Mouse (Mus musculus) thymus, adult 18-20 months (tissue): ENCODE data around the gene Ano1.

Source experiments
- DNase-seq, 2 experiments: peaks; one replicate each; pipeline ENCODE4 v3.0.0; 2022; ENCODE audit warnings: mixed read lengths in 2 of 2

The Ano1 gene

DNA sequence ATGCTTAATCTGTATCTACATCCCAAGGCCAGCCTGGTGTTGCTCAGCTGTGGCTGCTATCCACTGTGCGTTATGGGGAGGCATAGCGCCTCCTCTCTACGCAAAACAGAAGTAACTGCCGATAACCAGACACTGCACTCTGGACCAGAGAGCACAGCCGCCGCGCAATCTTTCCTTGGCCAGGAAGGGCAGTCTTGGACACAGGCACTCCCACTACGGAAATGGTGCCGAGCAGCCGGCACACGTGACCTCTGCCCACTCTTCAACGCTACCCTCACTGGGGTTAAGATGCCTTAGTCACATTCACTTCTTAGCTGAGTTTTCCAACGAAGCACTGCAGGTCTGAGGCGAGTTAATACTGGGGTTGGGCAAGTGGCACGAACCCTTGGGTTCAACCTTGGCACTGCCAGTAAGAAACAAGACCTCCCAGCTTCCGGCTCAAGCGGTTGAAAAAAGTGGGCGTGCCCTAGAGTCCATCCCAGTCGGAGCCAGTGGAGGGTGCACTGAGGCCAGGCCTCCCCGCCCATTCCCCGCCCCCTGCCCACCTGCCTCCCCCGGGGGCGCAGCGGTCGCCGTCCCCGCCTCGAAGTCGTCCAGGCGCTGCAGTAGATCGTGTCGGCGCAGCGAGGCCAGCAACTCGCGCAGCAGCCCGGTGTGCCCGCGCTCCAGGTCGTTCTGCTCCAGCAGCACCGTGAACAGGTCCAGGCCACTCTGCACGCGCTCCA is 170.1 kb downstream of the Ano1 start:
- DNase-seq: peak; percentile 78 to 85

DNA sequence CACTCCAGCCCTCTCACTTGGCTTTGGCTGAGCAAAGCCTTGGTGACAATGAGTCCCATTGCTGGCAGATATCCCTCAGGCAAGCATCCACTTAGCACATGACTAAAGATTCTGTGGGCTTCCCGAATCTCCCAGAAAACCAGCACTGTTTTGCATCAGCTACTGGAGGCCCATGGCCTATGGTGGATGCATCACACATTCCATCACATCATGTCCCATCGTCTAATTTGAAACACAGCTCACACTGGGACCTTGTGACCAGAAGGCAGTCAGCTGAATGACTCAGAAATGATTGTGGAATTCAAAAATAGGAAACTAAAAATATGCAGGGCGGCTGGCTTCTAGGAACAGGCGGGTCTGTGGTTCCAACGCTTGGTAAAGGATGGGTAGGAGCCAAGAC is 173.9 kb downstream of the Ano1 start:
- no peak for DNase-seq

- DNase-seq: no peak
Observed at GRCm38 (mm10) chr7:144572234-144572633, 179.5 kb downstream of the Ano1 start.

DNA sequence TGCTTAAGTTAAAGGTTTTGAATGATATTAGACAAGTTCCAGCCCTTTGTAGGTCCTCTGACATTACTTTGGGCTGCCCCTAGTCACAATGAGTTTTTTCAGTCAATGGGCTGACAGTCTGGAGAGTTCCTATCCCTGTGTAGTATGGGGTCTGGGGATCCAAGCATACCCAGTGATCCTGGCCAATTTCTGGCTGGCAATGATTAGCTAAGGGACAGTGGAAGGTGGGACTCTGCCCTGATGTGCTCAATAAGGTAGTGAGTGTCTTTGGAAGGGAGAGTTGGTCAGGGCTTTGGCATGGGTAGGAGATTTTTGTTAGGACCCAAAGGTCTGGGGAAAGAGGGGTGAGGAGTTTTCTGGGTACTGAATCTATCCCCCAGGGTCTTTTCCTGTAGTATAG is 180.2 kb downstream of the Ano1 start:
- no peak for DNase-seq

GRCm38 (mm10) chr7:144569428-144569827 is 182.3 kb downstream of the Ano1 start:
- no peak for DNase-seq

GRCm38 (mm10) chr7:144568091-144568490 is 183.7 kb downstream of the Ano1 start:
- DNase-seq: no peak

DNA sequence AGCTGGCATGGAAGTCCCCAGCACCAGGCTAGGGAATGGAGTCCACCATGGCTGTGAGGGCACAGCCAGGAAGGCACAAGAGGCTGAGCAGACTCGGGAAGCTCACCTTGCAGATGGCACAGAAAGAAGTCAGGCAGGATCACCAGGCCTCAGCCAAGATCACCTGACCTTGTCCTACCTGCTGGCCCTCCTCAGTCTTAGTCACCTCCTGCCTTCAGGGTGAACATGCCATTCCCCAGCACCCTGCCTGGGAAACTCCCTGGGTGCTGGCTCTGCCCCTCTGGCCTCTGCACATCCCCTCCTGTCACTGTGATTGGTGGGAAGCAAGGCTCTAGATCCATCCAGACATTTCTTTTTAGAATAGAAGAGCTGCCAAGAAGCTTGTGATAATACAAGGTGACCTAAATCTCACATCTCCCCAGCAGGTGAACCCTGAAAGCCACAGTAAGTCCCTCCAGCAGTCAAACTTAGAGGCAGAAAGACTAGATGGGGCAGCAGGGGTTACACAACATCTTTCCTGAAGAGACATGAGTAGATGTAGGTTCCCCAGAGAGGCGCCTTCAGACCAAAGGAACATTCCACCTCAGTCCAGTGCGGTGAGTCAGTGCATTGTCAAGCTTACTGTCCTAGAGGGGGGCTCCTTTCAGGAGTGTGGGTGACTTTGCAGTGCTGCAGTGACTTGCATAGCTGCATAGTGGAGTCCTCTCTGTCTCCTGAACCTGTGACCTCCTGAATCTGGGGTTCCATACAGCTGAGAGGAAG is 184.7 kb downstream of the Ano1 start:
- no peak for DNase-seq

DNA sequence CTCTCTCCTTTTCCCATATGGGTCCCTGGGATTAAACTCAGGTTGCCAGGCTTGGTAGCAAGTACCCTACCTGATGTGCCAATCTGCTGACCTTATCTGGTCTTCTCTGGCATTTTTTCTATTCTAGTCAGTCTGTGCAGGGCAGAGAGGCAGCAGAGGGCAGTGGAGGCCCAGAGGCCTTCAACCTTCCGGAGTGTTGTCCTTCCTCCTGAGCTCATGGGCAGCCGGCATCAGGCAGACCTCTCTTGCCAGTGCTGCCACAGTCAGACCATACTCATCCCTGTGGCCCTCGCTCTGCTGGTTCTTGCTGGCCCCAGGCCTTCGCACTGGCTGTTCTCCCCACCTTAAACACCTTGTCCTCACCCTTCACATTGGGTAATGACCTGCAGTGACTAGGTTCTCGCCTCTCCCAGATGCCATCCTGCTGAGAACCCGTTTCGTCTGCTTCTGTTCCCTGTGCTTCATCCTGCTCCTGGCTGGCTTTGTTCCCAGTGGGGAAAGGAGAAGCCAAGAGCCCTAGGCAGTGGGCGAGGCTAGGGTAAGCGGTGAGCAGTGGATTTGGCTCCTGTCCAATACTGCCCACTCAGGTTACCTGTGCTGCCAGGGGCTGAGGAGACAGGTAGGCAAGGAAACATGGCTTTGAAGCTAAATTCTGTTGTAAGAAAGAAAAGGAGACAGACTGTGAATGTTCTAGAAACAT is 188.2 kb downstream of the Ano1 start:
- DNase-seq: no peak

DNA sequence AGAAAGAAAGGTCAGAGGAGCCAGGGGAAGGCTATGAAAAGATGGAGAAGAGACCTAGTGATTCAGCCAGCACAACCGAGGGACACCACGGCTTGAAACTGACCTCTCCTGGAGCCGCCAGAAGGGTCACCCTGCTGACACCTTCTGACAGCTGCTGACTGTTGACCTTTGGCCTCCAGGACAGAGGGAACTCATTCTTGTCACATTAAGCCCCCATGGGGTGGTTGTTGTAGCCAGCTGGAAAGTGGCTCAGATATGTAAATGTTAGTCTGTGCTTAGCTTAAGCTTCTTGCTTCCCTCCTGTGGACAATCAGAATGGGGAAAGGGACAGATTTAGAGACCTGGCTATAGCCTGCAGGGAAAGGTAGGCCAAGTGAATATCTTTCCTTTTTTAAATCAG is 189.8 kb downstream of the Ano1 start:
- DNase-seq: no peak

DNA sequence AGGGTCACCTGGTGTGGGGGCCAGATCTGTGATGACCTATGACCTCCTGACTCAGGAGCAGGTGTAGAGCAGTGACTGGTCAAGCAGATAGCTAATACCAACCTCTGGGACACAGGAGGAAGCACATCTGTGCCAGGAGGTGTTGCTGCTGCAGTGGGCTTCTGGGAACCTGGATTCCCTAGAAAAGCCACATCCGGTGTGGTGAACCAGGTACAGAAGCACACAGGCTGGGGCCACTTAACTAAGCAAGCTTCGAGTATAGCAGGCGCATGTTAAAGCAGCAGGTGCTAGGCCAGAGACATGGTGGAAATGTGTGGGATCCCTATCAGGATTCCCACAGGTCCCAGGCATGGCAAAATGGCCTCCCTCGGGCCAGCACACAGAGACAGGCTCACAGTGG is 191.2 kb downstream of the Ano1 start:
- DNase-seq: peak; percentile 24 to 48

GRCm38 (mm10) chr7:144558552-144558951 is 193.2 kb downstream of the Ano1 start:
- DNase-seq: no peak

GRCm38 (mm10) chr7:144554123-144554472 is 197.7 kb downstream of the Ano1 start:
- DNase-seq: no peak

- peak; percentile 97 for DNase-seq
Observed at GRCm38 (mm10) chr7:144553237-144554122, 198.3 kb downstream of the Ano1 start, which contains the start of gene Ppfia1. TSS of gene Ppfia1 (minus strand) at chr7:144553729.

GRCm38 (mm10) chr7:144552274-144552673 is 199.5 kb downstream of the Ano1 start:
- DNase-seq: no peak

DNA sequence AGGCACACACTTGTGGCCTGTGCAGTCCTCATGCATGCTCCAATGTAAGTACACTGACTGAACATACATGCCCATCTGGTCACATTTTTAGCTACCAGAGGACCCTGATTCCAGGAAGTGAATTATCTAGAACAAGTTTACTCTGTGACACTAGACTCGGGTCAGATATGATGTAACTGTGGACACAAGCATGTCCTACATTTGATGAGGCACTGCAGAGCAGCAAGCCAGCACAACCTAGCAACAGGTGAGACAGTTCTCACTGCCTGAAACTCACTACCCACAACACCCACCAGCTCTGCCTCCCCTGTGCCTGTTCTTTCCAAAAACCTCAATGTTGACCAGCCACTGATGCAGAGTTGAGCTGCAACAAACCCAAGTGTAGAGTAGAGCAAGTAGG is 201.0 kb downstream of the Ano1 start:
- no peak for DNase-seq

DNA sequence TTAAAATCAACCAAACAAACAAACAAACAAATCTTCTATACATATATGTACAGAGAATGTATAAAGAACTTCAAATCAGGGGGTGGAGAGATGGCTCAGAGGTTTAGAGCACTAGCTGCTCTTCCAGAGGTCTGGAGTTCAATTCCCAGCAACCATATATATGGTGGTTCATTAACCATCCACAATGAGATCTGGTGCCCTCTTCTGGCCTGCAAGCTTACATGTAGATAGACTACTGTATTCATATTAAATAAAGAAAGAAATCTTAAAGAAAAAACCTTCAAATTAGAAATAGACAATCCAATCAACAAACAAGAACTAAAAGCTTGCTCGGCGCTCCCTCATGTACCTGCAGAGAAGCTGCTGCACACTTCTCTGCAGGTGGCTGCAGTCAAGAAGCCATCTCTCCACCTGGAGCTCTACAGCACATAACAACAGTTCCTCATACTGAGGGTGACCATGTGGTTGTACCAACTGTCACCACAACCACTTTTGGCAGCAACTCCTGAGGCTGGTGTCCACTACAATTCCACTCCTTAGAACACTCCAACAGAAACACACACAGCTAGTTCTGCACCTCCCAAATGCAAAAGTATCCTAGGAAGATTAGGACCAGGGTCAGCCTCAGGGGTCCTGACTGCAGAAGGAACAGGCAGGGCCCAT is 201.7 kb downstream of the Ano1 start:
- DNase-seq: no peak

GRCm38 (mm10) chr7:144545231-144545630 is 206.5 kb downstream of the Ano1 start:
- no peak for DNase-seq

DNA sequence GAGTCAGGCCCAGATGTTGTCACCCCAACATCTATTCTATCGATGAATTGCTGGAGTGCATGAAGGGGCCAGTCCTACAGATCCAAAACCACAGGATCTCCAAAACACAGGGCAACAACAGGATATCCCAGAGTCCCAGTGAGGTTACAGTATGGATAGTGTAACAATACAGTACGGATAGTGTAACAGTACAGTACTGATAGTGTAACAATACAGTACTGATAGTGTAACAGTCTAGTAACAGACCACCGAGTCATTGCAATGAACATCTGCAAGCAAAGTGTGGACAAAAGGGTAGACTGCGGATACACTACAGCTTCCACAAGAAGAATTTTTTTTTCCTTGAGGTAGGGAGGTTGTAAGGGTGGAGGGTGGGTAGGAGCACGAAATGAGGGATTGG is 210.4 kb downstream of the Ano1 start:
- no peak for DNase-seq

DNA sequence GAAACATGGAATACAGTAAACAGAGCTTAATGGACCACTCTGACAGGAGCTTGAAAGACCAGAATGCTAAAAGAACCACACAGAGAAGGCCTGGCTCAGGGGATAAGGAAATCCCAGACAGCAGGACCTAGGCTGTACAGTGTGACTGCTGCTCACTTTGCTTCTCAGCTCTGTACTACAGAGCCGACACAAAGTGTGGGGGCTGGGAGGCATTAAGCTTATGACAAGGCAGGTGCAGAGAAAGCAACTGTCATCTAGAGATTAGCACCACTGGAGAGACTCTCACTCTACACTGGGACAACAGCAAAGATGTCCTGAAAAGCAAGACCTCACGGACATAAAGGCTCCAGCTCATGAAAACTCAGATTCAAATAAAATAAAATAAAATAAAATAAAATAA is 212.6 kb downstream of the Ano1 start:
- DNase-seq: peak; percentile 22 to 46
